Mouse (Mus musculus) spleen, postnatal 0 days (tissue): ENCODE measurements around the gene Mcub. TPM values are rescaled to one million over a fixed set of nuclear protein-coding genes. Genes with fewer than 3 reads are reported as not detected.

Source experiments
- polyA plus RNA-seq: library from polyadenylated mRNA; unstranded; fragments of >200 nt; fragmentation: Nextera tagmentation; extraction: Ambion mirVana; gene quantifications from 2 replicates; pipeline ENCODE4 v1.2.1, GENCODE M21; 2015

Gene Mcub
- 38.6 and 42.2 TPM in 2 replicates for polyA plus RNA-seq

DNA sequence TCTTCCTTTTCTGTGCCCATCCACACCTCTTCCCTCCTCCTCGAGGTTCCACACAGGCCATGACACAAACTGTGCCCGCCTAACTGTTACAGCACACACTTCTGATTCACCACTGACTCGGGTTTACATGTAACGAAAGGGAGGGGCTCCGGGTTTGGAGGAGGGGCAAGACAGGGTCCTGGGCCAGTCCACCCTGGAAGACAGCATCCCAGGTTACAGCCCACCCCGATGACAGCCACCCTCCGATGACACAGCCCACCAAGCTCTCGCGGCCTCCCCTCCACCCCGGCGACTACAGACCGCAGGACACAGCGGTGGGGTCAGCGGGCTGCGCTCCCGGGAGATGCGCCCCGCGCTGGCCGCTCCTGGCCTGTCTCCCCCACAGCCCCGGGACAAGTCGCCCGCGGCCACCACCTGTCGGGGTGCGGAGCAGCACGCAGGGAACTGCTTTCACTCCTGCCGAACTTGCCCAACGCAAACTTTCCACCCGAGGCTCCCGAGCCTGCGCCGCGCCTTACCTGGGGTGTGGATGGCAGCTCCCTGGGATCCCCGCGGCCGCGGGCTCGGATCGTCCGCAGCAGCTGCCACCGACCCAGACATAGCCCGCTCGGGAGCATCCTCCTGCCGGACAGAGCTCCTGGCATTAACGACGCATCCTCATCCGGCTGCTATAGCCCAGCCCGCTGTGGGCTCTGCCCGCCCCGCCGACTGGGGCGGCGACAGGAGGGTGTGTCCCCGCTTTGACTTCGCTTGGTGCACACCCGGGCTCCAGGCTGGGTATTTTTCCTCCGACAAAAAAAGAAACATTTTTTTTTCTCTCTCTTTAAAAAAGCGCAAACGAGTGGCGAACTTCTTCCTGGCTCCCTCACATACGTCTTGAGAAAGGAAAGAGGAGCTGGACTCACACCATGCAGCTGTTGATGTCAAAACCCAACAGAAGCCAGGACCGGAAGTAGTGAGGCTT is at the start of gene Mcub:
Gene Mcub, minus strand, starts transcription at position 775 of the 964 bp plus-strand sequence.

DNA sequence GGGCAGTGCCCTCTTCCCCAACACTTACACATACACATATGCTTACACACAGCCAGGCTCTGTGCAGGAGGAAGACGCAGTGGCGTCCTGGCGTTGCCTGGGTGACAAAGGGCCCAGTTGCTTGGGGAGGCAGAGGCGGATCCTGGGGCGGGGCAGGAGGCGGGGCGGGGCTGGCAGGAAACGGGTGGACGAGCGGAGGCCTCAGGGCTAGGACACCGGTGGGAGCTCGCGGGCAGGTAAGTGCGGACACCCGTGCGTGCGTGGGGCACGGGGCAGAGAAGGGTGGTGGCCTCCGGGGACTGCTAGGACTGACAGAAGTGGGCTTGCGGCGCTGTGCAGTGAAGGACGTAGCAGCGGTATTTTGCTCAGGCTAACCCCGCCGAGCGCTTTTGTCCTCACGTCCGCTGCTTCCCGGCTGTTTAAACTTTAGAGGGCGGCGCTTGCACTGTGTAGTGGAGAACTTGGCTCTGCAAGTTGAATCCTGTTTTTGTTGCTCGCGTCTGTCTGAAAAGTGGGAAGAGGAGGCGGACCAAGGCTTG is 68.7 kb downstream of the Mcub start, which contains the start of gene Casp6:
Gene Casp6, plus strand, starts transcription at position 155 of the 539 bp plus-strand sequence.

GRCm38 (mm10) chr3:129878405-129879021 is 91.5 kb downstream of the Mcub start, which contains the start of gene Pla2g12a:
Gene Pla2g12a, plus strand, starts transcription at chr3:129878606.

Other genes with a start within 250 kb of the Mcub start
- gene Egf, start 214.9 kb downstream of the Mcub start, polyA plus RNA-seq = 0.69 and 1.1 TPM in 2 replicates
- gene Lrit3, start 166.2 kb downstream of the Mcub start, polyA plus RNA-seq = not detected in 2 replicates
- gene Rrh, start 147.6 kb downstream of the Mcub start, polyA plus RNA-seq = 0.07 TPM in 1 of 2 replicates, not detected in the other
- 60.9 and 66.2 TPM in 2 replicates for gene Gar1, start 138.8 kb downstream of the Mcub start, polyA plus RNA-seq
- 0.45 and 0.46 TPM in 2 replicates for gene Cfi, start 134.3 kb downstream of the Mcub start, polyA plus RNA-seq
- 112 and 123 TPM in 2 replicates for gene Pla2g12a, start 91.6 kb downstream of the Mcub start, polyA plus RNA-seq
- 34.7 and 38.4 TPM in 2 replicates for gene Casp6, start 68.8 kb downstream of the Mcub start, polyA plus RNA-seq
- gene Sec24b, start 91.3 kb upstream of the Mcub start, polyA plus RNA-seq = 11.8 and 12.6 TPM in 2 replicates
- gene Col25a1, start 161.3 kb upstream of the Mcub start, polyA plus RNA-seq = 0.18 and 0.24 TPM in 2 replicates